Mouse (Mus musculus): ENCODE data around the gene Nudt6. TPM values are rescaled to one million over a fixed set of nuclear protein-coding genes. Genes with fewer than 3 reads are reported as not detected.

The Nudt6 gene
- polyA plus RNA-seq, 2 experiments = 5.9 to 7.2 TPM

- H3K27ac ChIP-seq (replicated peaks; ENCODE audit: low read depth, low read length) = no peak overlapping the region
- DNase-seq (ENCODE audit: low spot score) (no peak), ATAC-seq (ENCODE audit: low FRiP score, low read depth) (no peak)
- no peaks in the 10 kb centered on the region for H3K9me3 ChIP-seq (ENCODE audit: control insufficient read depth, low read length)
- no peak for TF ChIP-seq POLR2A (IDR thresholded peaks at IDR 0.05; ENCODE audit: borderline replicate concordance, extremely low read depth, insufficient read depth, insufficient read length)
- no peak overlapping the region for H3K4me2 ChIP-seq (replicated peaks; ENCODE audit: low read depth, low read length, severe bottlenecking)
- no peak overlapping the region for H3K9ac ChIP-seq (ENCODE audit: low read depth, low read length, severe bottlenecking)
- no peak overlapping the region for H3K4me3 ChIP-seq (replicated peaks; ENCODE audit: low read length)
- H3K36me3 ChIP-seq (ENCODE audit: control insufficient read depth, insufficient read depth, low read length) = no peaks in the 10 kb centered on the region
- H3K27me3 ChIP-seq (ENCODE audit: control insufficient read depth, insufficient read depth, low read length) = no peaks in the 10 kb centered on the region
- WGBS = 80% methylated on average over 4 of the region's 4 CpGs
- H3K4me1 ChIP-seq (ENCODE audit: control insufficient read depth, insufficient read depth, low read length) = peaks cover 5% of the 10 kb centered on the region; the same call in 1 of the 2 replicates
These were observed 54.9 kb downstream of the Nudt6 start for GRCm38 (mm10) chr3:37365144-37365543.

GRCm38 (mm10) chr3:37360729-37361128 lies 59.3 kb downstream of the Nudt6 start:
- Histone ChIP-seq H3K4me2 (replicated peaks; ENCODE audit: low read depth, low read length, severe bottlenecking) (no peak overlapping the region), H3K27me3 (ENCODE audit: control insufficient read depth, insufficient read depth, low read length) (no peaks in the 10 kb centered on the region), H3K4me3 (replicated peaks; ENCODE audit: low read length) (no peak overlapping the region), H3K36me3 (ENCODE audit: control insufficient read depth, insufficient read depth, low read length) (no peaks in the 10 kb centered on the region), H3K4me1 (ENCODE audit: control insufficient read depth, insufficient read depth, low read length) (peaks cover 4% of the 10 kb centered on the region), H3K9me3 (ENCODE audit: control insufficient read depth, low read length) (no peaks in the 10 kb centered on the region), H3K9ac (ENCODE audit: low read depth, low read length, severe bottlenecking) (no peak overlapping the region), H3K27ac (replicated peaks; ENCODE audit: low read depth, low read length) (no peak overlapping the region)
- TF ChIP-seq POLR2A (IDR thresholded peaks at IDR 0.05; ENCODE audit: borderline replicate concordance, extremely low read depth, insufficient read depth, insufficient read length) = no peak
- DNase-seq (ENCODE audit: low spot score) = no peak
- WGBS = 70% methylated on average over 9 of the region's 9 CpGs
- ATAC-seq (ENCODE audit: low FRiP score, low read depth) = no peak

Other genes with a start within 250 kb of the Nudt6 start
- gene Il21, start 187.6 kb downstream of the Nudt6 start, polyA plus RNA-seq (2012; rRNA removed) = not detected in 2 replicates
- not detected in 2 replicates for gene Il21, start 187.6 kb downstream of the Nudt6 start, polyA plus RNA-seq (2014; fragmentation: Nextera tagmentation; extraction: Ambion mirVana)
- gene Bbs12, start 107.7 kb downstream of the Nudt6 start, polyA plus RNA-seq (2012; rRNA removed) = 7.5 and 7.8 TPM in 2 replicates
- gene Bbs12, start 107.7 kb downstream of the Nudt6 start, polyA plus RNA-seq (2014; fragmentation: Nextera tagmentation; extraction: Ambion mirVana) = 7.4 and 10.6 TPM in 2 replicates
- 1.8 and 3.4 TPM in 2 replicates for gene Cetn4, start 107.5 kb downstream of the Nudt6 start, polyA plus RNA-seq (2012; rRNA removed)
- gene Cetn4, start 107.5 kb downstream of the Nudt6 start, polyA plus RNA-seq (2014; fragmentation: Nextera tagmentation; extraction: Ambion mirVana) = 1.8 and 2.6 TPM in 2 replicates
- 12.7 and 12.9 TPM in 2 replicates for gene Fgf2, start 71.9 kb downstream of the Nudt6 start, polyA plus RNA-seq (2012; rRNA removed)
- 10.5 and 10.8 TPM in 2 replicates for gene Fgf2, start 71.9 kb downstream of the Nudt6 start, polyA plus RNA-seq (2014; fragmentation: Nextera tagmentation; extraction: Ambion mirVana)
- gene Spata5, start 315 bp downstream of the Nudt6 start, polyA plus RNA-seq (2012; rRNA removed) = 5.7 and 9.6 TPM in 2 replicates
- gene Spata5, start 315 bp downstream of the Nudt6 start, polyA plus RNA-seq (2014; fragmentation: Nextera tagmentation; extraction: Ambion mirVana) = 39.9 and 40.2 TPM in 2 replicates
- 57.1 and 74.0 TPM in 2 replicates for gene Spry1, start 219.7 kb upstream of the Nudt6 start, polyA plus RNA-seq (2012; rRNA removed)
- gene Spry1, start 219.7 kb upstream of the Nudt6 start, polyA plus RNA-seq (2014; fragmentation: Nextera tagmentation; extraction: Ambion mirVana) = 23.6 and 23.8 TPM in 2 replicates

Measured in limb, embryonic 14.5 days (tissue).